Mouse (Mus musculus) bone marrow, adult 2 months (tissue): ENCODE data around the gene E2f4.

Source experiments
- CTCF ChIP-seq: fragments of 200-500 bp; IDR thresholded peaks from 2 replicates; pipeline ENCODE4 v1.5.1; 2011; ENCODE audit warnings: low read length, control low read depth; ENCODE audit not compliant: control insufficient read depth, insufficient read depth
- POLR2A ChIP-seq: fragments of 200-500 bp; IDR thresholded peaks from 2 replicates; pipeline ENCODE4 v1.6.1; 2011; ENCODE audit warnings: low read depth, mild to moderate bottlenecking, control low read depth, low read length, borderline replicate concordance; ENCODE audit not compliant: control insufficient read depth

DNA sequence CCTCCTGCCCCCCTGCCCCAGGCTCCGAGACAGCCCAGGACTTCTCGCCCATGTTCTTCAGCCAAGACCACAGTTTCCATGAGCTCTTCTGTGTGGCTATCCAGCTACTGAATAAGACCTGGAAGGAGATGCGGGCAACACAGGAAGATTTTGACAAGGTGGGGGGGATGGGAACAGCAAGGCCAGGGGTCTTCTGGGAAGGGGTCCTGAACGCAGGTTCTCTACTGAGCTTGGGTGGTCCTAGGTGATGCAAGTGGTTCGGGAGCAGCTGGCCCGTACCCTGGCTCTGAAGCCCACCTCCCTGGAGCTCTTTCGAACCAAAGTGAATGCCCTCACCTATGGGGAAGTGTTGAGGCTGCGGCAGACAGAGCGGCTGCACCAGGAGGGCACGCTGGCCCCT, 11.0 kb downstream of the E2f4 start:
- TF ChIP-seq CTCF (no peak), POLR2A (no peak)
